Mouse (Mus musculus) v-Abl transformed pro-B cells (cell line): ENCODE data around the gene Kdf1.

Experiments
- in situ Hi-C, 2 experiments: fragments of 400-800 bp; cut with MboI; formaldehyde crosslinking; loops; one replicate each; pipeline ENCODE4 v1.15.1; 2025; ENCODE audit not compliant: unreplicated experiment in 2 of 2

The Kdf1 gene

DNA sequence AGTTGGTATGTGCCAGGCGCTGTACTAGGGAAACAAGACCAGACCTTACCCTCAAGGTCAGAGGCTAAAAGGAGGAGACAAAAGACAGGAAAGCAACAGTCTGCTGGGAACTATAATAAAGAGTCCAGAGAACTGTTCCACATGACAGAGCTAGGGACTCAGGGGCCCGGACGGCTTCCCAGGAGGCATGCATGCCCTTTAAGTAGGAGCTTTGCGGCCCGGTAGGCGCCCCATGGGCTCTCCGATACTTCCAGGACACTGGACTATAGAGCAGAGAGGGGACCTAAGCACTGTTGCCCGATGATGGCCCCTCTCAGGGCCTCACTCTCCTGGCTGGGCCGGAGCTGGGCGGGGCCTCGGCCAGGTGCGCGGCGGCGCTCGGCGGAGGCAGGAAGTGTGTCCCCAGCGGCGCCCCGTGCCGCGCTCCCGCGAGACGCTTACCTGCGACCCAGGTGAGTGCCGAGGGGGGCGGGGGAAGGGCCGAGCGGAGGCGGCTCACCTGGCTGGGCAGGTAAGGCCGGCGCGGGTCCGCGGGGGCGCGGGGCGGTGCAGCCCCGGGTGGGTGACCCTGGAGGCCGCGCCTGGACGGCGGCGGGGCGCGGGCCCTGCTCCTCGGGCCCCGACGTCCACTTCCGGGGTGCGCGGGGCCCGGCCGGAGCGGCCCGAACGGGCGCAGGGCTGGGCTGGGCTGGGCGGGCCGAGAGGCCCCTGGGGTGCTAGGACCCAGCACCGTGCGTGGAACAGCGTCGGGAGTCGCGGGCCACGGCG, at the start of gene Kdf1:
Kdf1 (plus strand) TSS at position 363 of the 768 bp plus-strand sequence.
- in situ Hi-C loops, result no loop called here

GRCm38 (mm10) chr4:133469122-133469521, 49.6 kb upstream of the Kdf1 start:
- in situ Hi-C loops, result no loop called here

DNA sequence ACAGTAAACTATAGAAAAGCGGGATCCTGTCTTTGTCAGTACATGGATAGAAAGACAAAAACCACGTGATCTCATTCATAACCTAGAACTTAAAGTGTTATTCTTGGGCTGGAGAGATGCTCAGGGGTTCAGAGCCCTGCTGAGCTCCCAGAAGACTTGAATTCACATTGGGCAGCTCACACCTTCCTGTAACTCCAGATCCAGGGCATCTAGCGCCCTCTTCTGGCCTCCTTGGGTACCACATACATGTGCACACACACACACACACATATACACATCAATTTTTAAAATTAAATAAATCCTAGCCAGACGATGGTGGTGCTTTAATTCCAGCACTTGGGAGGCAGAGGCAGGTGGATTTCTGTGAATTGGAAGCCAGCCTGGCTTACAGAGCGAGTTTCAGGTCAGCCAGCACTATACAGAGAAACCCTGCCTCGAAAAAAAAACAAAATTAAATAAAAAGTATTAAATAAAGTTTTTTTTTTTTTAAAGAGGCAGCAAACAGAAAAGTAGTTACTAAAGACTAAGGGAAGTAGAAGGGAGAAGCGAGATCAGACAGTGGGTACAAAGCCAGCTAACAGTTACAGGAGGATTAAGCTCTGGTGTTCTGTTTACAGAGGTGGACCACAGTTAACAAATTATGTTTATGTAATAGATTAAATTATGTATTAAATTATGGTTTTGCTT, 47.5 kb upstream of the Kdf1 start:
- in situ Hi-C loops, result no loop called here

GRCm38 (mm10) chr4:133473833-133474232, 44.9 kb upstream of the Kdf1 start:
- in situ Hi-C loops, result no loop called here

- in situ Hi-C loops, result no loop called here
Measured at GRCm38 (mm10) chr4:133479458-133480184, 39.1 kb upstream of the Kdf1 start, which contains the start of gene Tent5b. TSS of gene Tent5b (plus strand) at chr4:133480132.

GRCm38 (mm10) chr4:133480185-133480537, 38.6 kb upstream of the Kdf1 start:
- in situ Hi-C loops, result no loop called here

- in situ Hi-C loops, result no loop called here
Measured at GRCm38 (mm10) chr4:133480754-133481153, 38.0 kb upstream of the Kdf1 start.

DNA sequence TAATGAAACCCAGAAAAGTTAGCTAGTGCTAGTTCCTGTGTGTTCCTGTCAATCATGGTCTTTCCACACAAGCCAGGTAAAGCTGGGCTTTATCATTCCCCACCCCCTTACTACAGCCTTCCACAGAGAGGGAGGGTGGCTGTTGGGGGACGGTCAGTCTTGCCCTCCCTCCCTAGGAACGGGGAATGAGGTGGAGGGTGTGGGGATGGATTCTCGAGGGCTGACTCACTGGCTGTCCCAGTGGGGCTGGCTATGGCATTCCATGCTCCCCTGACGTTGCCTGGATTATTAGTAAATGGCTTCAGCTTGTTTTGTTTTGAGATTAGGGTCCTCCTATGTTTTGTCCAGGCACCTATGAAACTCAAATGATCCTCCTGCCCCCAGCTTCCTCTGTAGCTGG, 37.3 kb upstream of the Kdf1 start:
- in situ Hi-C loops, result no loop called here

DNA sequence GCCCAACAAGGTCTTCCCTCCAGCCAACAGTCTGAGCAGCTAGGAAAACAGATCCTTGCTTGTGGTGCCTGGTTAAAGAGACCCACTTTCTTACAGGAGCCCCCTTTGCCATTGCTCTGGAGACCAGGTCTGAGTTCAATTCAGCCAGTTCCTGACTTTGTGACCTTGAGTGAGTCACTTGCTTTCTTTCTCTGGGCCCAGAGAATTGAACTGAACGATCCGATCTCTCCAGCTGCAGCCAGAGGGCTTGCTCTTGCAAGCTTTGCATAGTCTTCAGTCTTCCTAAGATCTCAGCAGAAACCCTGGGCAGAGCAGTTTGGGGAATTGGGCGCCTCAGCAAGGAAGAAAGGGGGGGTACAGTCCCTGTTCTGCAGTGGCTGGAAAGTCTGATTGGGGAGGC, 36.3 kb upstream of the Kdf1 start:
- in situ Hi-C loops, result no loop called here

DNA sequence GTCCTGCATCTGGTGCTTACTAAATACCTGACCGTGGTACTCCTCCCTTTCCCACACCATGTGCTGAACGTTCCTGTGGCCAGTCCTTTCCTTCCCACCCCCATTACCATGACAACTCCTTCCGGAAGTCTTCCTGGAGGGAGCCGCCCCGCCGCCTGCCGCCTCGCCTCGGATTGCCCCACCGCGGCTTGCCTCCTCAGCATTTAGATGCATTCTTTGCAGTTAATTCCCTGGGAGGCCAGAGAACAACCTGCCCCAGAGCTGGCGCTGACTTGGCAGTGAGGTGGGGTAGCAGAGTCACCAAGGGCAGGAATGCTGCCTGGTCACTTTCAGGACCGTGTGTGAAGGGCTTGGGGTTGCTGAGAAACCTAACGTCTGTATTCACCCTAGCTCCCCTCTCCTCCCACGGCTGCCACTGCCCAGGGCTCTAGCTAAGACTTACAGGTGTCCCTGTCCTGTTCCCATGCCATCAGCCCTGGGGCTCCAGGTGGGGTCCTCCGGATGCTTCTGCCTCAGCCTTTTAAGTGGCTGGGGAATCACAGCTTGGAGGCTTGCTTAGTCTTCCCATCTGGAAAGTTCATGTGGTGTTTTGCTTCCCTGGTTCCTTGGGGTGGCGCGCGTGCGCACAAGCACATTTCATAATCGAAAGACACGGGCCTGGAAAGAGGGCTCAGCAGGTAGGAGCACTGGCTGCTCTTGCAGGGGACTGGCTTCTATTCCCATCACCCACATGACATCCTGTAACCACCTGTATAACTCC, 34.3 kb upstream of the Kdf1 start:
- in situ Hi-C loops, result no loop called here

DNA sequence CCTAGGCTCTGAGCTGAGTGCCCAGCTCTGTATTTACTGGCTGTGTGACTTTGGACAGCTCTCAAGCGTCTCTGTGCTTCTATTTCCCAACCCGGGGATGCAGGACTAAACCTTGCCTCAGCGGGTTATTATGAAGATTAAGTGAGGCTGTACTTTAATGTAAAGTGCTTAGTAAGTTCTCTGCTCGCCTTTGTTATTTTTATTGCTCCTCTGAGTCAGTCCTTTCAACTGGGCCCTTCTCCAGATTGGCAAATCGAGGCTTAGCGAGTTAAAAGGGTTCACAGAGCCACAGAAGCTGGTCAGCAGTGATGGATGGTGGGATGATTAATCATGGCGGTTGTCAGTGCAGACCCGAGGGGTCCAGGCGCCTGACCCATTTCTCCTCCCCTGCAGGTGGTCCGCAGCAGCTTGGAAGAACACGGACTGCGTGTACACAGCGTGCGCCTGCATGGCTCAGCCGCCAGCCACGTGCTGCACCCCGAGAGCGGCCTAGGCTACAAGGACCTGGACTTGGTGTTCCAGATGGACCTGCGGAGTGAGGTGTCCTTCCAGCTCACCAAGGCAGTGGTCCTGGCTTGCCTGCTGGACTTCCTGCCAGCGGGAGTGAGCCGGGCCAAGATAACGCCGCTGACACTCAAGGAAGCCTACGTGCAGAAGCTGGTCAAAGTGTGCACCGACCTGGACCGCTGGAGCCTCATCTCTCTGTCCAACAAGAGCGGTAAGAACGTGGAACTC, 32.9 kb upstream of the Kdf1 start:
- in situ Hi-C loops, result no loop called here

DNA sequence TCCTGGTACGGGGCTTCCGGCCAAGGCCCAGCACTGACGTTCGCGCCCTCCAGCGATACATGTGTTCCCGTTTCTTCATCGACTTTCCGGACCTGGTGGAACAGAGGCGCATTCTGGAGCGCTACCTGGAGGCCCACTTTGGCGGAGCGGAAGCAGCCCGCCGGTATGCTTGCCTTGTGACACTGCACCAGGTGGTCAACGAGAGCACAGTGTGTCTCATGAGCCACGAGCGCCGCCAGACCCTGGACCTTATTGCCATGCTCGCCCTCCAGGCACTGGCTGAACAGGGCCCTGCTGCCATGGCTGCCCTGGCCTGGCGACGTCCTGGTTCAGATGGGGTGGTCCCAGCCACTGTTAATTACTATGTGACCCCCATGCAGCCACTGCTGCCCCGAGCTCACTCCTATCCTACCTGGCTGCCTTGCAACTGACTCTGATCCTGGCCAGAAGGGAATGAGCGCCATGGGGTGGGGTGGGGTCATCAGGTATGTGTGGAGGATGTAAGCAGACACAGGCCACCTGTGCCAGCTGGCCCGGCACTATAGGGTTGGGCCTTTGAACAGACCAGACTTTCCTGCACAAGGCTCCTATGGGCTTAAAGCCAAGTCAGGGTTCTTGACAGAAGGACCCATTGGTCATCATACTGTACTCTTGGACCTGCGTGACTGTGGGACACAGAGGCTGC, 31.9 kb upstream of the Kdf1 start:
- in situ Hi-C loops, result no loop called here

DNA sequence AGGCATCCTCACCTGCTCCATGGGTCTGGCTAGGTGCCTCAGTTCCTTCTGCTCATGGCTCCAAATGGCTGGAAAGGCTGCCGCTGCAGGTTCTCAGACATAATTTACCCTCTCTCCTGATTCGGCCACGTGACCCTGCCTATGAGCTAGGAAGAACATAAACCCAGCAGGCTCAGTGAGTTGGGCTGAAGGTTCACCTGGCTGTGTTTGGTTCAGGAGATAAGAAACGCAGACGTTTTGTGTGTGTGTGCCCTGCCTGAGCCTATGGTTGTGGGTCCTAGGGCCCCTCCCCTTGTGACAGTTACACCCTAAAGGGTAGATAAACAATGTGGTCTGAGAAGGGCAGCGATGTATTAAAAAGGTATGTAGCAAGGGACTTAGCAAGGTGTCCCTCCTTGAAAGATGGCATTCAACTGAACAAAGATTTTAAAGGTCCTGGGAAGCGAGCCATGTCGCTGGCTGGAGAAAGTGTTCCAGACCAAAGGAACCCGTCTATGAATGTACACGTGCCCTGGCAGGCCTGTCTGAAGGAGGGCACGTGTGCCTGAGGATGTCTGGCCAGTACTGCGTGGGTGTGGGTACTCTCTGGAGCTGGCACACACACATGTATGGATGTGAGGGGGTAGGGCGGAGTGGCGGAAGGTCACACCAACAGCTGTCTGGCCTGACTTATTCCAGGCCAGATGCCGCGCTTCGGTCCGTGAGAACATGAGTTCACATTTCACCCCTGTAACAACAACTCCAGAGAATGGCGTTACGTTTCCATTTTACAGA, 30.0 kb upstream of the Kdf1 start:
- in situ Hi-C loops, result no loop called here

DNA sequence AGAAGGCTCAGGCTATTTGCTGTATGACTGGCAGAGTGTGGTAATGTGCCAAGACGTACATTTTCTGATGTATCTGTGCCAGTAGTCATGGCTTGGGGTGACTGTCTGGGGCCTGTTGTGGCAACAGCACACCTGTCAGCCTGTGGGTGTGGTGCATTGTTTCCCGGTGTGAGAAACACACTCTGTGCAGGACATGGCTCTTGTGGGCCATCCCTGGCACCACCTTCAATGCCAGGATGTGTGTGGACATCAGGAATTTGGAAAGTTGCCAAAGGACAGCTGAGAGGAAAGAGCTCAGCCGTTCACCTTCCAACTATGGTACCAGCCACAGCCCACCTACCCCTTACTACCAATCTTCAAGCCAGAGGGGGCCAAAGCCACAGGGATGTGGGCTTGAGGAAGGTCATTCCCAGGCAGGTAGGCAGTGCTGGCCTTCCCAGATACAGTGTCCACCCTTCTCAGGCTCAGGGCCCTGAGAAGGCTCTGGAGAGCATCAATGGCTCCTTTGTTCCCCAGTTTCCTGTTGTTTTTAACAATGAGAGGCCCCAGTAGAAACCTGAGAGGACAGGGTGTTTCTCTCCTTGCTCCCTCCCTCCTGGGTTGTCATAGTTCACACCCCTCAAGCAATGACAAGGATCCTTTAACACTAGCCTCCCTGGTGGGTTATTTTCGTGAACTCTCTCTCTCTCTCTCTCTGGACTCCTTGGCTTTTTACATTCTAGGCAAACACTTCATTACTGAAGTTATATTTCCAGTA, 29.1 kb upstream of the Kdf1 start:
- in situ Hi-C loops, result no loop called here

GRCm38 (mm10) chr4:133491800-133492199, 27.0 kb upstream of the Kdf1 start:
- in situ Hi-C loops, result no loop called here

GRCm38 (mm10) chr4:133493895-133494294, 24.9 kb upstream of the Kdf1 start:
- in situ Hi-C loops, result no loop called here

GRCm38 (mm10) chr4:133494432-133494831, 24.3 kb upstream of the Kdf1 start:
- in situ Hi-C loops, result no loop called here

DNA sequence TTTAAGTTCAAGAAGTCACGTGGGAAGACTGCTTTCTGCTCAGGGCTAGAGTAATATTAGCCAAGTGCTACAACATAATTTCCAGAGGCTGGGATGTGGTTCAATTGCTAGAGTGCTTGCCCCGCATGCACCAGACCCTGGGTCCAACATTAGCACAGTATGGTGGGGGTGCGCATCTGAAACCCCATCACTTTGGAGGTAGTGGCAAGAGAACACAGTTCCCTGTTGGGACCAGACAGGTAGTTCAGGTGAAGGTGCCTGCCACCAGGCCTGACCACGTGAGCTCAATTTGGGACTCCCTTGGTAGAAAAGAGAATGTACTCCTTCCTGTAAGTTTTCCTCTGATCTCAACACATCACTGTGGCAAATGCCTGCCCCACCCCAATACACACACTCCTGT, 23.9 kb upstream of the Kdf1 start:
- in situ Hi-C loops, result no loop called here
